Mouse (Mus musculus): ENCODE data around the gene Ubtfl1. TPM values are rescaled to one million over a fixed set of nuclear protein-coding genes. Genes with fewer than 3 reads are reported as not detected.

The Ubtfl1 gene
- polyA plus RNA-seq, 1 experiment from 2014 or later: not detected

Small RNA genes lying within 50 kb of the gene (microRNA-seq; reads per million reads assigned to microRNA genes)
- gene Gm22854: not detected

Other genes starting within 250 kb of the Ubtfl1 start
- 120 TPM in 2 replicates for gene Chordc1, start 112.3 kb upstream of the Ubtfl1 start, polyA plus RNA-seq (2014; fragmentation: Nextera tagmentation; extraction: Ambion mirVana)
- gene Naalad2, start 1.4 kb upstream of the Ubtfl1 start, polyA plus RNA-seq (2014; fragmentation: Nextera tagmentation; extraction: Ambion mirVana): 3.0 and 3.4 TPM in 2 replicates
- gene Mbd3l2, start 26.2 kb downstream of the Ubtfl1 start, polyA plus RNA-seq (2014; fragmentation: Nextera tagmentation; extraction: Ambion mirVana): 0.17 TPM in 1 of 2 replicates, not detected in the other
- gene Zfp558, start 73.8 kb downstream of the Ubtfl1 start, polyA plus RNA-seq (2014; fragmentation: Nextera tagmentation; extraction: Ambion mirVana): 37.8 and 44.3 TPM in 2 replicates
- not detected in 2 replicates for gene Mbd3l1, start 73.9 kb downstream of the Ubtfl1 start, polyA plus RNA-seq (2014; fragmentation: Nextera tagmentation; extraction: Ambion mirVana)

Measured in hindbrain, embryonic 14.5 days (tissue).